Mouse (Mus musculus) kidney, adult 2 months (tissue): ENCODE results near the gene Pla2g4b. TPM values are rescaled to one million over a fixed set of nuclear protein-coding genes. Genes with fewer than 3 reads are reported as not detected.

Experiments used
- DNase-seq: peaks from one replicate; pipeline ENCODE4 v3.0.0; 2021
- H3K27ac ChIP-seq: fragments of 200-500 bp; 2 replicates; pipeline ENCODE4 v1.5.1; 2012; ENCODE audit warnings: low read depth, low read length, control low read depth, inconsistent platforms; ENCODE audit not compliant: insufficient read depth
- H3K27me3 ChIP-seq: fragments of 200-500 bp; replicated peaks from 2 replicates; pipeline ENCODE4 v1.6.1; 2012; ENCODE audit warnings: mild to moderate bottlenecking, moderate library complexity, low read length, inconsistent platforms; ENCODE audit not compliant: control insufficient read depth, insufficient read depth
- H3K36me3 ChIP-seq: fragments of 200-500 bp; 2 replicates; pipeline ENCODE4 v1.6.1; 2012; ENCODE audit warnings: mild to moderate bottlenecking, moderate library complexity, low read length, inconsistent platforms; ENCODE audit not compliant: control insufficient read depth, insufficient read depth
- H3K4me1 ChIP-seq: fragments of 200-500 bp; 2 replicates; pipeline ENCODE4 v1.6.1; 2011; ENCODE audit warnings: low read length; ENCODE audit not compliant: control insufficient read depth, insufficient read depth
- H3K4me3 ChIP-seq: fragments of 200-500 bp; 2 replicates; pipeline ENCODE4 v1.5.1; 2011; ENCODE audit warnings: mild to moderate bottlenecking, low read depth, low read length, control low read depth; ENCODE audit not compliant: insufficient read depth
- CTCF ChIP-seq: fragments of 200-500 bp; conservative IDR thresholded peaks from 2 replicates; pipeline ENCODE4 v1.5.1; 2011; ENCODE audit warnings: low read depth, mild to moderate bottlenecking, control low read depth, low read length, moderate library complexity, mixed read lengths; ENCODE audit not compliant: insufficient read depth, insufficient read length
- POLR2A ChIP-seq: fragments of 200-500 bp; IDR thresholded peaks from one replicate; pipeline ENCODE4 v1.6.1; 2011; ENCODE audit warnings: low read depth, low read length, control low read depth
- WGBS: fragments of 180-500 bp; shearing (Covaris S2); methylation state at CpG from one replicate; pipeline ENCODE4 v1.1.7; 2018; 5-methylcytosine and 5-hydroxymethylcytosine counted together
- polyA plus RNA-seq: library from polyadenylated mRNA; depleted of rRNA; stranded (reverse); fragments of >200 nt; gene quantifications from 2 replicates; pipeline ENCODE4 v1.2.3, GENCODE M21; 2012

Gene Pla2g4b
- polyA plus RNA-seq, 1 experiment = 1.6 TPM

DNA sequence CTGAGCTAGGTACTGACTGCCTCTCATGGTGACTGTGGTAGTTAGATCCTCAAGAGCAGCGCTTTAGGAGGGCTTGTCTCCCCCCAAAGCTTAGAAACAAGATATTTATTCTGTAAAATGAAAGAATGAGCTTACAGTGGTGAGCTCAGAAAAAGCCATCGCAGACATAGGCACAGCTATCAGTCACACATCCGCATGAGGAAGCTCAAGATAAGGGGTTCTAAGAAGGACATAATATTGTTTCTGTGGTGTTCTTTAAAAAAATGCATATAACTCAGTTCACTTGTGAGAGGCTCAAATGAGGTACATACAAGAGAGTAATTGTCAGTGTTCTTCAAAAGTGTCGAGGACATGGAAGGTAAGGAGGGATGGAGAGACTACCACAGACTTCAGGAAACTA, 17.3 kb upstream of the Pla2g4b start:
- Histone ChIP-seq H3K4me1 (no peaks in the 10 kb centered on the region), H3K4me3 (no peak overlapping the region), H3K27ac (no peak overlapping the region), H3K36me3 (0 out of 2 replicates have a peak, but pooled peaks cover 2% of the 10 kb centered on the region), H3K27me3 (no peaks in the 10 kb centered on the region)
- no peak for TF ChIP-seq CTCF
- TF ChIP-seq POLR2A = no peak
- no peak for DNase-seq
- 95% methylated on average over 4 of the region's 4 CpGs for WGBS

GRCm38 (mm10) chr2:120017599-120017998, 15.6 kb upstream of the Pla2g4b start:
- no peak for DNase-seq
- no peaks in the 10 kb centered on the region for H3K4me1 ChIP-seq
- H3K4me3 ChIP-seq = no peak overlapping the region
- H3K27me3 ChIP-seq = no peaks in the 10 kb centered on the region
- H3K36me3 ChIP-seq = peaks cover 4% of the 10 kb centered on the region; the same call in 1 of the 2 replicates
- 89% methylated on average over 12 of the region's 12 CpGs for WGBS
- no peak for TF ChIP-seq CTCF
- no peak for TF ChIP-seq POLR2A
- H3K27ac ChIP-seq = no peak overlapping the region

DNA sequence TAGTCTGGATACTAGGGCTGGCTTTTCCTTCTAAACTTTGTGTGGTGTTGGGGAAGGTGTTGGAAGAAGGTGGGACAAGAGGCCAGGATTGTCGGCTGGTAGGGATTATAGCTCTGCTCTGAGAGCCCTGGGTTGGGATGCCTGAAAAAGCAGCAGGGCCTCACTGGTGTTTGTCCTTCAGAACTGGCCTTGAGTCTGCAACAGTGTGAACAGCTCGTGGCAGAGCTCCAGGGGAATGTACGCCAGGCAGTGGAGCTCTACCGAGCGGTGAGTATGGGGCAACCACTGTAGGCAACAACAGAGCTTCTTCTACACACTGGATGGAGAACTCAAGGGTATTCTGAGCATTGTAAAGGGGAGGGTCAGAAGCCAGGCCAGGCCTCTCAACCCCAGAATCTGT, 8.9 kb upstream of the Pla2g4b start:
- DNase-seq = peak; percentile 30
- peaks cover 10% of the 10 kb centered on the region; the same call in 1 of the 2 replicates for H3K4me1 ChIP-seq
- peaks cover 2% of the 10 kb centered on the region; the same call in 1 of the 2 replicates for H3K36me3 ChIP-seq
- H3K27me3 ChIP-seq = no peaks in the 10 kb centered on the region
- H3K27ac ChIP-seq = no peak overlapping the region
- no peak overlapping the region for H3K4me3 ChIP-seq
- TF ChIP-seq CTCF (no peak), POLR2A (no peak)
- WGBS = 79% methylated on average over 5 of the region's 5 CpGs

DNA sequence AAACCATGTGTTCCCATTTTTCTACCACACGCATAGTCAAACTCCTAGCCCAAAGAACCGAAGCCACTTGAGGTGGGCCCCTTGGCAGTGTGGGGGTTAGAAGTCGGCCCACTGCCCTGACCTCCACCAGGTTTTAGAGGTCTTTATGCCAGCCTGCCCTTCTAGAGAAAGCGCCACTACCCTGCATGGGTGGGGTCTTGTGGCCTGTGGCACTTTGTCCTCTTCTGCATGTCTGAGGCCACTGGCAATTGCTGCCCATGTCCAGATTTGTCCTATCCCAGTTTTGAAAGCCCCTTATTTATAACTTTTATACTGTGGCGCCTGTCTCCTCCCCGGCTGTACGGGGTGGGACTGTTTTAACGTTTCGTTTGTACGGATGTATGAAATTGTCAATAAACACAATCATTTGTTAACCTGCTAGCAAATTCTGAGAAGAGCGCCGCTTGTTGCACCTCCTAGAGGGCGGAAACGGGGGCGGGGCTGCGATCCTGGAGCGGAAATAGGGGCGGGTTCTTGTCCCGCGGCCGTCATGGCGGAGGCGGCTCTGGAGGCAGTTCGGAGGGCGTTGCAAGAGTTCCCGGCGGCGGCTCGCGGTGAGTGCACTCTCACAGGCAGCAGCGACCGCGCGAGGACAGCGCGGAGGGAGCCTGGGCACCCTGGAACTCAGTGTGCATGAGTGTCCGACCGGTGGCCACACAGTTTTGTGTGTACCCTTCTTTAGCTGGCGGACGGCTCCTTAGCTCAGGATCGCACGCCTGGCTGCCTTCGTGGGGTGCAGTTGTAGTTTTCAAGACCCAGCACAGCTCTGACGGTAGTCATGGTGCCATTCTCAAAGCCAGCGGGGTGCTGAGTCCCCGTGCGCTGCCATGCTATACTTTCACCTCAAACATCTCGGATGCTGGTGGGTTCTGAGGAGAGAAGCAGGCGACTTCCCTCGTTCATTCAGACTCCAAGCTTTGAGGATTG, 6.0 kb upstream of the Pla2g4b start, which contains the start of the genes Jmjd7 and Gm28042:
Jmjd7 (plus strand) TSS at position 500 of the 966 bp plus-strand sequence.
Gm28042 (plus strand) TSS at position 510 of the 966 bp plus-strand sequence.
- peak within 1 kb of the TSS; percentile 98 for H3K4me3 ChIP-seq

DNA sequence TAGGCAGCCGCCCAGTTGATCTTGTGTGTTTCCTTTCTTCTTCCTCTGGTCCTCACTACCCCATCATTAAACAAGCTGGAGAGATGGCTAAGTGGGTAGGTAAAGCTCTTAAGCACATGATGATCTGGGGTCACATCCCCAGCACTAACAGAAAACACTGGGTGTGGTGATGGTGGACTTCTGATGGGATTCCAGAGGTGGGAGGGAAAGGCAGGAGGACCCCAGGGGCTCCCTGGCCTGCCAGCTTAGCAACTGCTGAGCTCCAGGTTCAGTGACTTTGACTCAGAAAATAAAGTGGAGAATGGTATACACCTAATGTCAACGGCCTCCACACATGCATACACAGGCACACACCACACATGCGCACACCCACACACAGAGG, 5.3 kb upstream of the Pla2g4b start:
- Histone ChIP-seq H3K36me3 (no peaks in the 10 kb centered on the region), H3K27me3 (no peaks in the 10 kb centered on the region), H3K27ac (peak overlapping the region; percentile 90; the same call in 1 of the 2 replicates), H3K4me1 (peaks cover 10% of the 10 kb centered on the region; the same call in 1 of the 2 replicates), H3K4me3 (peak overlapping the region; percentile 98)
- TF ChIP-seq POLR2A (no peak), CTCF (no peak)
- DNase-seq = no peak
- 41% methylated on average over 3 of the region's 3 CpGs for WGBS

More for the DNA sequence above, 6.0 kb upstream of the Pla2g4b start, which contains the start of the genes Jmjd7 and Gm28042:
- peak; percentile 94 for DNase-seq
- Histone ChIP-seq H3K4me1 (peaks cover 10% of the 10 kb centered on the region; the same call in 1 of the 2 replicates), H3K36me3 (no peaks in the 10 kb centered on the region), H3K27me3 (no peaks in the 10 kb centered on the region), H3K27ac (peak within 1 kb of the TSS; percentile 90)
- TF ChIP-seq POLR2A (peak; percentile 72), CTCF (no peak)
- 5% methylated on average over 50 of the region's 50 CpGs for WGBS

DNA sequence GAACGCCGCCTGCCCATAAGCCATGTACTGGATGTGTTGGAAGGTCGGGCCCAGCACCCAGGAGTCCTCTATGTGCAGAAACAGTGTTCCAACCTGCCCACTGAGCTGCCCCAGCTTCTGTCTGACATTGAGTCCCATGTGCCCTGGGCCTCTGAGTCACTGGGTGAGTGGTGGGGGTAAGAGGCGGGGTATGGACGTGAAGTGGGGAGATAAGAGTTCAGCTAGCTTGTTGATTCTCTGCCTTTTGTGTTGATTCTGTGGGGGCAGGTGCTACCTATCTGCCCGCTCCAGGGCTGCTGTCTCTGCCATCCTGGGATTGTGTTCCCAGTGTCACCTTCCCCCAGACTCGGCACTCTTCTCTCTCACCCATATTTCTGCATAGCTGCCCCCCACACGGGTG, 2.8 kb upstream of the Pla2g4b start:
- WGBS = 91% methylated on average over 8 of the region's 8 CpGs
- Histone ChIP-seq H3K27me3 (no peaks in the 10 kb centered on the region), H3K27ac (no peak overlapping the region), H3K4me3 (no peak overlapping the region), H3K36me3 (no peaks in the 10 kb centered on the region), H3K4me1 (peaks cover 10% of the 10 kb centered on the region; the same call in 1 of the 2 replicates)
- no peak for TF ChIP-seq POLR2A
- TF ChIP-seq CTCF = no peak
- no peak for DNase-seq

DNA sequence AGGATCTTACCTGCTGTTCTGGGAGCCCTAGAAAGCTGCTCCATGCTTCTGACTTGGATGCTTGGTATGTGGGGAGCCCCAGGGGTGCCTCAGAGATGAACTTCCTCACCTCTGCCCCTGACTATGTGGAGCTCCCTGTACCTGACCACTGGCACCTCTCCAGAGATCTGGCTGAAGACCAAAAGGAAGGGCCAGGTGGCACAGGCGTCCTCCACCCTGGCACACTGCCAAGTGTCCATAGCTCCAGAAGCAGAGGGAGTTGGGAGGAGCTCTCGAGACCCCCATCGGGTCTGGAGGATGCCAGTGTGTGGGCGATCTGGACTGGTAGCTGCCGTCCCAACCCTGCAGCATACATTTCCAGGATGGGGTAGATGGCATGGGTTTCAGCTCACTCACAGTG, 509 bp downstream of the Pla2g4b start:
- no peak overlapping the region for H3K27ac ChIP-seq
- 56% methylated on average over 5 of the region's 5 CpGs for WGBS
- no peaks in the 10 kb centered on the region for H3K4me1 ChIP-seq
- DNase-seq = no peak
- TF ChIP-seq CTCF = no peak
- no peak overlapping the region for H3K4me3 ChIP-seq
- no peaks in the 10 kb centered on the region for H3K27me3 ChIP-seq
- no peaks in the 10 kb centered on the region for H3K36me3 ChIP-seq
